Mouse (Mus musculus) heart, adult 2 months (tissue): Measurements from ENCODE around the gene Acot7. TPM values are rescaled to one million over a fixed set of nuclear protein-coding genes. Genes with fewer than 3 reads are reported as not detected.

ENCODE experiments used
- DNase-seq, 2 experiments: peaks; one replicate each; pipeline ENCODE4 v3.0.0; 2021
- H3K27ac ChIP-seq: fragments of 200-600 bp; 2 replicates; pipeline ENCODE4 v1.8.1; 2022
- H3K27me3 ChIP-seq: fragments of 200-500 bp; 2 replicates; pipeline ENCODE4 v1.6.1; 2012; ENCODE audit warnings: mild to moderate bottlenecking, low read length, inconsistent platforms, mixed read lengths; ENCODE audit not compliant: control insufficient read depth, insufficient read depth
- H3K36me3 ChIP-seq: fragments of 200-500 bp; 2 replicates; pipeline ENCODE4 v1.6.1; 2012; ENCODE audit warnings: low read length, inconsistent platforms; ENCODE audit not compliant: control insufficient read depth, insufficient read depth
- H3K4me1 ChIP-seq: fragments of 200-500 bp; 2 replicates; pipeline ENCODE4 v1.6.1; 2011; ENCODE audit warnings: low read length; ENCODE audit not compliant: control insufficient read depth, insufficient read depth
- H3K4me3 ChIP-seq: fragments of 200-600 bp; 2 replicates; pipeline ENCODE4 v1.8.1; 2022
- H3K79me2 ChIP-seq: fragments of 200-500 bp; replicated peaks from 2 replicates; pipeline ENCODE4 v1.6.1; 2012; ENCODE audit warnings: mild to moderate bottlenecking, inconsistent platforms, low read length, moderate library complexity, mixed read lengths; ENCODE audit not compliant: control insufficient read depth, insufficient read depth
- H3K9ac ChIP-seq: fragments of 200-500 bp; 2 replicates; pipeline ENCODE4 v1.6.1; 2012; ENCODE audit warnings: low read depth, mild to moderate bottlenecking, control low read depth, inconsistent platforms, low read length, mixed read lengths
- CTCF ChIP-seq: fragments of 200-600 bp; IDR thresholded peaks from 2 replicates; pipeline ENCODE4 v1.8.1; 2022; ENCODE audit warnings: antibody characterized with exemption, mild to moderate bottlenecking, moderate library complexity
- EP300 ChIP-seq: fragments of 200-500 bp; IDR thresholded peaks from 2 replicates; pipeline ENCODE4 v1.6.1; 2011; ENCODE audit warnings: low read depth, low read length, control low read depth; ENCODE audit not compliant: insufficient read depth
- POLR2A ChIP-seq: fragments of 200-500 bp; IDR thresholded peaks from 2 replicates; pipeline ENCODE4 v1.6.1; 2011; ENCODE audit warnings: mild to moderate bottlenecking, low read depth, low read length, control low read depth; ENCODE audit not compliant: insufficient read depth
- WGBS: fragments of 180-500 bp; shearing (Covaris S2); methylation state at CpG from one replicate; pipeline ENCODE4 v1.1.7; 2018; 5-methylcytosine and 5-hydroxymethylcytosine counted together
- intact Hi-C: fragments of 180-260 bp; cut with DNase I; formaldehyde crosslinking; loops from one replicate; pipeline ENCODE4 v1.15.1; 2025
- polyA plus RNA-seq: library from polyadenylated mRNA; depleted of rRNA; stranded (reverse); fragments of >200 nt; gene quantifications from 2 replicates; pipeline ENCODE4 v1.2.3, GENCODE M21; 2012
- total RNA-seq, 2 experiments: library from RNA; stranded (reverse); gene quantifications; 2 replicates each; pipeline ENCODE4 v1.2.3; 2021

Acot7 gene
- total and polyA plus RNA-seq, 3 experiments: 51.7 to 64.8 (median 58.1) TPM

DNA sequence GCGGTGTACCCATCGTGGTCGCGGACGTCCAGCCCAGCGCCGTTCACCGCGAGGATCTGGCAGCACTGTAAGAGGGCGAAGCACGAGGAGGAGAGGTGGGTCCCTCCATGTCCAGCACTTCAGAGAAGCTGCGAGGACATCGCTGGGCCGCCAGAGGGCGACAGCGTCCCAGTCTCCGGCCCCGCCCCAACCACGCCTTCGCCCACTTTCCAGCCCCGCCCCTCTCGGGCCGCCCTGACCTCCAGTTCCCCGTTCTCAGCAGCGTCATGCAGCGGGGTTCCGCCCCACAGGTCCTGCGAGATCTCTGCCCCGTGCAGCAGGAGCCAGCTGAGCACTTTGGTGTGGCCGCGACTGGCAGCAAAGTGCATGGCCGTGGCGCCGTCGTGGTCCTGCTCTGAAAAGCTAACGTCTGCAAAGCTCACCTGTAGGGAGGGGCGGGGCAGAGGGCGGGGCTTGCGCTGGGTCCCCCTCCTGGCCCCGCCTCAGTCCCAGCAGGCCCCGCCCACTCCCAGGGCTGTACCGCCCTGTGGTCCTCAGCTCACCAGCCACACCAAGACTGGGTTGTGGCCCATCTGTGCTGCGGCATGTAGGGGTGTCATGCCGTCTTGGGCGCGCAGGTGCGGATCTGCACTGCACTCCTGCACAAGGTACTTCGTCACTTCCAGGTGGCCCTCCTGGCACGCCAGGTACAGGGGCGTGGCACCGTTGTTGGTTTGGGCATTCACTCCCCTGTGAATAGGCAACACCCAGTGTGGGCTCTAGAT is 39.3 kb upstream of the Acot7 start:
- Histone ChIP-seq H3K4me3 (peak overlapping the region; percentile 62), H3K27ac (no peak overlapping the region), H3K36me3 (no peaks in the 10 kb centered on the region), H3K27me3 (no peaks in the 10 kb centered on the region), H3K9ac (0 out of 2 replicates have a peak overlapping the region, but pooled peaks have one; percentile 32), H3K4me1 (no peaks in the 10 kb centered on the region), H3K79me2 (no peaks in the 10 kb centered on the region)
- DNase-seq: peak; percentile 89 to 93
- intact Hi-C loops: no loop called here
- WGBS: 4% methylated on average over 50 of the region's 51 CpGs
- TF ChIP-seq CTCF: no peak
- no peak for TF ChIP-seq EP300
- TF ChIP-seq POLR2A: no peak

DNA sequence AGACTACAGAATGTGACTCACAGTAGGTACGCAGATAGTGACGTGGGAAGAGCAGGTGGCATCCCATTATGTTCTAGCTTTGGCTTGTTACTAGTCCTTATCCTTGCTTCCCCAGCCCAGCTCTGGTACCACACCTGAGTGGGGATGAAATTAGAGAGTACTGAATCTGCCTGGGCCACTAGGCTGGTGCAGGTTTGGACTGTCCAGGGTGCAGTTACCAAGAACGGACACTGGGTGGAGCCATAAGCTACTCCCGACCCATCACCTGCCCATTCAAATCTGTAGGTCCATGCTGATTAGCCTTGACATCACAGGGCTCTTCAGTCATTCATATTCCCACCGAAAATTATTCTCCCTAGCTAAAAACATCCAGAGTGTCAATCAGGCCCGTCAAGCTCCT is 37.5 kb upstream of the Acot7 start:
- WGBS: 29% methylated on average over 6 of the region's 6 CpGs
- TF ChIP-seq POLR2A (no peak), CTCF (peak; percentile 87), EP300 (0 out of 2 replicates have a peak, but pooled peaks have one; percentile 20)
- Histone ChIP-seq H3K27me3 (no peaks in the 10 kb centered on the region), H3K4me1 (no peaks in the 10 kb centered on the region), H3K4me3 (no peak overlapping the region), H3K27ac (no peak overlapping the region), H3K36me3 (no peaks in the 10 kb centered on the region), H3K79me2 (no peaks in the 10 kb centered on the region), H3K9ac (no peak overlapping the region)
- peak in 1 of 2 experiments; percentile 41 for DNase-seq
- intact Hi-C loops: no loop called here

DNA sequence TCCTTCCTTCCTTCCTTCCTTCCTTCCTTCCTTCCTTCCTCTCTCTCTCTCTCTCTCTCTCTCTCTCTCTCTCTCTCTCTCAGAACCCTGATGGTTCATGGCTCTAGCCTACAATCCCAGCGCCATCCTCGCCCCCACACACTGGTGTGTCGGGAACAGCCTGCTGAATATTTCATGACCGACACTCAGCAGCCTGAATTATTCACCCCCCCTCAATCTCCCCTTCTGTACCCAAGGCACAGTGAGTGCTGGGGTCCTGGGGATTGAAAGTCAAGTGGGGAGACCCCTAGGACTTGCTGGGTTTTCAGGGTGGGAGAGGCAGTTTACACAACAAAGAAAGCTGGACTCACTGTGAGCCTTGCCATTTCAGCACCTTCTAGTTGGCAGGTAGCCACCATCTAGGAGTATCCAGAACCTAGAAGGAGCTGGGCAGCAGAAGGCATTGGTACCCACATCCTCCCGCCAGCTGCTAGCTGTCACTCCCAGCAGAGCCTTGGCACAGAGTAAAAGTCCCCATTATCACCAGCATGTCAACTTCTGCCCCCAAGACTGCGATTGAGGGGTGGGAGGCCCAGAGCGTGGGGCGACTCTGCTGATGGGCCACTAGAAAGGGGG is 36.3 kb upstream of the Acot7 start:
- Histone ChIP-seq H3K27me3 (no peaks in the 10 kb centered on the region), H3K4me3 (no peak overlapping the region), H3K79me2 (no peaks in the 10 kb centered on the region), H3K9ac (no peak overlapping the region), H3K27ac (no peak overlapping the region), H3K36me3 (no peaks in the 10 kb centered on the region), H3K4me1 (no peaks in the 10 kb centered on the region)
- no peak for DNase-seq
- intact Hi-C loops: no loop called here
- 65% methylated on average over 8 of the region's 8 CpGs for WGBS
- TF ChIP-seq POLR2A (no peak), EP300 (no peak), CTCF (no peak)

DNA sequence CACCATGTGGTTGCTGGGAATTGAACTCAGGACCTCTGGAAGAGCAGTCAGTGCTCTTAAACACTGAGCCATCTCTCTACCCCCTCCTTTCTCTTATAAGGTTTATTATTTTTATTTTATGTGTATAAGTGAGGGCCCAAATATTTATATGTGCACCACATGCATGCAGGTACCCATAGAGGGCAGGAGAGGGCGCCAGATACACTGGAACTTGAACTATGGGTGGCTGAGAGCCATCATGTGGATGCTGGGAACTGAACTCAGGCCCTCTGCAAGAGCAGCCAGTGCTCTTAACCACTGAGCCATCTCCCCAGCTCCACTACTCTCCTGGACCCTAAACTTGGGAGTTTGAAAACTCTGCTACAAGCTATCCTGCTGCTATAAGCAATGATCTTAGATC is 34.3 kb upstream of the Acot7 start:
- Histone ChIP-seq H3K27me3 (no peaks in the 10 kb centered on the region), H3K4me3 (no peak overlapping the region), H3K9ac (no peak overlapping the region), H3K4me1 (no peaks in the 10 kb centered on the region), H3K79me2 (no peaks in the 10 kb centered on the region), H3K36me3 (no peaks in the 10 kb centered on the region), H3K27ac (no peak overlapping the region)
- intact Hi-C loops: no loop called here
- TF ChIP-seq EP300 (no peak), CTCF (peak; percentile 11; the same call in 1 of the 2 replicates)
- DNase-seq: no peak
- 44% methylated on average over 1 of the region's 1 CpGs for WGBS

DNA sequence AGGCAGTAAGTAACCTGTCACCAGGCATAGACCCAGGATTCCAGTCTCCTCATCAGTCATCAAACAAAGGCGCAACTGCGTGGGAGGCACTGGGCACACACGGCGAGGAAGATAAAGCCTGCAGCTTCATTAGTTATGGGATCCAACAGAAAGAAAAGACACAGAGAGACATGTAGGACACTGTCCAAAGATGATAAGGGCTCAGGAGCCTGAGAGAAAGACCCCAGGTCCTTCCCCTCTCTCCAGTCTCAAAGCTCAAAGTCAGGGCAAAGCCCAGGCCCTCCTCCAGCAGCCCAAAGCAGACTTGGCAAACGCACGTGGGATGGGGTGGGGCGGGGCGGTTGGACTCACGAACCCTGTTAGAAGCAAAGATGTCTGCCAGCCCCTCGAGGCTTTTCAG is 32.5 kb upstream of the Acot7 start:
- 55% methylated on average over 10 of the region's 10 CpGs for WGBS
- Histone ChIP-seq H3K36me3 (no peaks in the 10 kb centered on the region), H3K79me2 (no peaks in the 10 kb centered on the region), H3K27me3 (no peaks in the 10 kb centered on the region), H3K27ac (no peak overlapping the region), H3K4me1 (no peaks in the 10 kb centered on the region), H3K4me3 (no peak overlapping the region), H3K9ac (no peak overlapping the region)
- no peak for TF ChIP-seq CTCF
- TF ChIP-seq POLR2A: no peak
- no peak for TF ChIP-seq EP300
- DNase-seq: no peak
- intact Hi-C loops: no loop called here

DNA sequence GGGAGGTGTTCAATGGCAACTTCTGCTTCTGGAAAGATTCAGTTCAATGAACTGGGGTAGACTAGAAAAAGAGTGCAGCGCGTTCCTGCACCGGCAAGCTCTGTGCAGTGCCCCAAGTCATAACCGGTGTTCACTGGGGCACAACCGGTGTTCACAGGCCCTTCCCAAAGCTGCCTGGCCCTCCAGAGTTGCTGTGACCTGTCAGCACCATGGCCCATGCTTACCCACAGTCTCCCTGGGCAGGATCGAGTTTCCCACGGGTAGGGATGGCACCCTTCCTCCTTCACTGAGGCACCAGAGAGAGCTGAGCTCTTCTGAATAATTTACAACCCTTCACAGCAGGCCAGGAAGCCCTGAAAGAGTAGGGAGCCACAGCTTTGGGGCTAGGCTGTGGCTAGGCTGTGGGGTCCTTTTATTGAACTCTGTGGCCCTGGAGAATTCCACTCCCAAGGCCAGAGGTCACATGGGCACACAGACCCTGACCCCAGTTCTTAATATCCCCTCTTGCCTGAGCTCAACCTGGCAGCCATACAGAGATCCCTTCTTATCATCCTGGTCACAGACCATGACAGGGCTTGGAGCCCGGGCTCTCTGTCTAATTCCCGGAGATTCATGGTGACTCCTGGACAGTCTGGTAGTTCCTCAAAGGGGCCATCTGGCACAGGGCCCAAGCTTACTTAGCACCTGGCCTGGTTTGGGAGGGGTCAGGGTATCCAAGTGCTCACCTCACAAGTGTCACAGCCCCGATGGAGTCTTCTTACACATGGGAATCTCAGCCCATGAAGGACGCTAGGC is 31.7 kb upstream of the Acot7 start:
- TF ChIP-seq POLR2A (no peak), CTCF (no peak), EP300 (no peak)
- intact Hi-C loops: no loop called here
- DNase-seq: no peak
- 70% methylated on average over 11 of the region's 11 CpGs for WGBS
- no peaks in the 10 kb centered on the region for H3K36me3 ChIP-seq
- H3K79me2 ChIP-seq: no peaks in the 10 kb centered on the region
- H3K4me1 ChIP-seq: no peaks in the 10 kb centered on the region
- no peak overlapping the region for H3K4me3 ChIP-seq
- no peak overlapping the region for H3K9ac ChIP-seq
- H3K27me3 ChIP-seq: no peaks in the 10 kb centered on the region
- no peak overlapping the region for H3K27ac ChIP-seq
